Mouse (Mus musculus): ENCODE results near the gene Kdelc2.

GRCm38 (mm10) chr9:53435830-53436570 is 52.2 kb downstream of the Kdelc2 start:
- TF ChIP-seq POLR2A (IDR thresholded peaks at IDR 0.05; ENCODE audit: borderline replicate concordance, low read depth, low read length) (no peak), CTCF (IDR thresholded peaks at IDR 0.05; ENCODE audit: low read depth, low read length) (no peak)
